Mouse (Mus musculus) Patski (cell line): Measurements from ENCODE around the gene Vps50. TPM values are rescaled to one million over a fixed set of nuclear protein-coding genes. Genes with fewer than 3 reads are reported as not detected.
"Not testable (repeated sequence)": the region's sequence is repeated elsewhere in the genome, so short reads cannot be mapped to it uniquely, and the experiment has no call there.

ENCODE experiments used
- ATAC-seq: fragments of 100-300 bp; one replicate; pipeline ENCODE4 v1.8.0; 2021
- CTCF ChIA-PET: fragments of 350-600 bp; sonication (Branson Sonifier 250); formaldehyde crosslinking; loops from one replicate; lab custom pipeline; 2022; ENCODE audit warnings: inconsistent platforms; lab: Charles Lee
- POLR2A ChIA-PET: fragments of 350-600 bp; sonication (Branson Sonifier 250); formaldehyde crosslinking; loops from one replicate; lab custom pipeline; 2022; ENCODE audit warnings: antibody characterized with exemption, inconsistent platforms; lab: Charles Lee
- DNase-seq: peaks from one replicate; pipeline ENCODE4 v3.0.0-alpha.2; 2011; ENCODE audit warnings: low read depth, low spot score
- H3K27me3 ChIP-seq: fragments of 371-371 bp; one replicate; pipeline ENCODE4 v1.5.1; 2021
- CTCF ChIP-seq: fragments of 100-300 bp; IDR thresholded peaks from one replicate; pipeline ENCODE4 v1.5.1; 2021
- in situ Hi-C: fragments of 300-500 bp; cut with MboI; formaldehyde crosslinking; loops from 3 replicates; pipeline ENCODE4 v1.11.1; 2018; ENCODE audit warnings: low pct_unique_long_range_greater_than_20kb, mixed read lengths
- polyA plus RNA-seq: library from polyadenylated mRNA; unstranded; gene quantifications from one replicate; pipeline ENCODE4 v1.2.3, GENCODE M21; 2021

The Vps50 gene
- polyA plus RNA-seq, 1 experiment from 2014 or later = 28.6 TPM

GRCm38 (mm10) chr6:3620428-3621387, 122.5 kb downstream of the Vps50 start:
- CTCF ChIA-PET, H3K27me3 ChIP-seq, DNase-seq, in situ Hi-C loops, POLR2A ChIA-PET: not testable (repeated sequence)
- TF ChIP-seq CTCF = peak; percentile 64
- peak; percentile 97 for ATAC-seq

Other genes with a start within 250 kb of the Vps50 start
- gene Samd9l, start 98.8 kb upstream of the Vps50 start, polyA plus RNA-seq = 18.7 TPM
- 0.23 TPM for gene Hepacam2, start 84 bp upstream of the Vps50 start, polyA plus RNA-seq